Mouse (Mus musculus): Measurements from ENCODE around the gene Sesn3. TPM values are rescaled to one million over a fixed set of nuclear protein-coding genes. Genes with fewer than 3 reads are reported as not detected.
A peak's percentile ranks its signal among the peaks of the same experiment; 100 is the strongest.

Gene Sesn3
- polyA plus RNA-seq, 1 experiment from 2014 or later = 5.6 TPM

- no peaks in the 10 kb centered on the region for H3K4me1 ChIP-seq (replicated peaks; ENCODE audit: control insufficient read depth, insufficient read depth, low read length)
- H3K9ac ChIP-seq (ENCODE audit: low read depth, low read length) = no peak overlapping the region
- no peak overlapping the region for H3K4me2 ChIP-seq (replicated peaks; ENCODE audit: low read depth)
- H3K27ac ChIP-seq (ENCODE audit: low read depth, low read length) = no peak overlapping the region
- no peaks in the 10 kb centered on the region for H3K27me3 ChIP-seq (replicated peaks; ENCODE audit: control insufficient read depth, insufficient read depth, low read length)
- WGBS = 70% methylated on average over 4 of the region's 4 CpGs
- no peak overlapping the region for H3K4me3 ChIP-seq (ENCODE audit: low read depth, low read length)
- no peaks in the 10 kb centered on the region for H3K9me3 ChIP-seq (ENCODE audit: control insufficient read depth)
- no peak for ATAC-seq
- no peak for TF ChIP-seq CTCF (IDR thresholded peaks at IDR 0.05; ENCODE audit: low read depth)
- no peaks in the 10 kb centered on the region for H3K36me3 ChIP-seq (ENCODE audit: control insufficient read depth, insufficient read depth)
Observed at GRCm38 (mm10) chr9:14262568-14262972, 12.3 kb upstream of the Sesn3 start.

- no peak for ATAC-seq
- Histone ChIP-seq H3K4me1 (replicated peaks; ENCODE audit: control insufficient read depth, insufficient read depth, low read length) (no peaks in the 10 kb centered on the region), H3K4me3 (ENCODE audit: low read depth, low read length) (no peak overlapping the region), H3K27me3 (replicated peaks; ENCODE audit: control insufficient read depth, insufficient read depth, low read length) (no peaks in the 10 kb centered on the region), H3K4me2 (replicated peaks; ENCODE audit: low read depth) (no peak overlapping the region), H3K9me3 (ENCODE audit: control insufficient read depth) (no peaks in the 10 kb centered on the region), H3K9ac (ENCODE audit: low read depth, low read length) (no peak overlapping the region), H3K27ac (ENCODE audit: low read depth, low read length) (no peak overlapping the region), H3K36me3 (ENCODE audit: control insufficient read depth, insufficient read depth) (no peaks in the 10 kb centered on the region)
- TF ChIP-seq CTCF (IDR thresholded peaks at IDR 0.05; ENCODE audit: low read depth) = no peak
- 19% methylated on average over 2 of the region's 2 CpGs for WGBS
Observed at GRCm38 (mm10) chr9:14266470-14266869, 8.4 kb upstream of the Sesn3 start.

GRCm38 (mm10) chr9:14268578-14268977 is 6.3 kb upstream of the Sesn3 start:
- H3K27me3 ChIP-seq (replicated peaks; ENCODE audit: control insufficient read depth, insufficient read depth, low read length) = no peaks in the 10 kb centered on the region
- no peak for TF ChIP-seq CTCF (IDR thresholded peaks at IDR 0.05; ENCODE audit: low read depth)
- no peak overlapping the region for H3K4me2 ChIP-seq (replicated peaks; ENCODE audit: low read depth)
- H3K27ac ChIP-seq (ENCODE audit: low read depth, low read length) = no peak overlapping the region
- WGBS = 72% methylated on average over 2 of the region's 2 CpGs
- H3K4me1 ChIP-seq (replicated peaks; ENCODE audit: control insufficient read depth, insufficient read depth, low read length) = no peaks in the 10 kb centered on the region
- H3K9me3 ChIP-seq (ENCODE audit: control insufficient read depth) = no peaks in the 10 kb centered on the region
- H3K36me3 ChIP-seq (ENCODE audit: control insufficient read depth, insufficient read depth) = no peaks in the 10 kb centered on the region
- H3K9ac ChIP-seq (ENCODE audit: low read depth, low read length) = no peak overlapping the region
- H3K4me3 ChIP-seq (ENCODE audit: low read depth, low read length) = no peak overlapping the region
- ATAC-seq = no peak

GRCm38 (mm10) chr9:14272921-14273320 is 1.9 kb upstream of the Sesn3 start:
- Histone ChIP-seq H3K9ac (ENCODE audit: low read depth, low read length) (no peak overlapping the region), H3K27ac (ENCODE audit: low read depth, low read length) (no peak overlapping the region), H3K4me2 (replicated peaks; ENCODE audit: low read depth) (no peak overlapping the region), H3K36me3 (ENCODE audit: control insufficient read depth, insufficient read depth) (no peaks in the 10 kb centered on the region), H3K27me3 (replicated peaks; ENCODE audit: control insufficient read depth, insufficient read depth, low read length) (no peaks in the 10 kb centered on the region), H3K4me1 (replicated peaks; ENCODE audit: control insufficient read depth, insufficient read depth, low read length) (no peaks in the 10 kb centered on the region), H3K4me3 (ENCODE audit: low read depth, low read length) (no peak overlapping the region), H3K9me3 (ENCODE audit: control insufficient read depth) (no peaks in the 10 kb centered on the region)
- whole genome bisulfite sequencing = 44% methylated on average over 1 of the region's 1 CpGs
- ATAC-seq = no peak
- TF ChIP-seq CTCF (IDR thresholded peaks at IDR 0.05; ENCODE audit: low read depth) = no peak

- Histone ChIP-seq H3K4me3 (ENCODE audit: low read depth, low read length) (peak overlapping the region; percentile 92; the same call in 1 of the 2 replicates), H3K9ac (ENCODE audit: low read depth, low read length) (peak overlapping the region; percentile 47; the same call in 1 of the 2 replicates), H3K9me3 (ENCODE audit: control insufficient read depth) (no peaks in the 10 kb centered on the region), H3K36me3 (ENCODE audit: control insufficient read depth, insufficient read depth) (no peaks in the 10 kb centered on the region), H3K27me3 (replicated peaks; ENCODE audit: control insufficient read depth, insufficient read depth, low read length) (no peaks in the 10 kb centered on the region), H3K4me1 (replicated peaks; ENCODE audit: control insufficient read depth, insufficient read depth, low read length) (no peaks in the 10 kb centered on the region), H3K4me2 (replicated peaks; ENCODE audit: low read depth) (peak overlapping the region; percentile 94), H3K27ac (ENCODE audit: low read depth, low read length) (peak overlapping the region; percentile 90; the same call in 1 of the 2 replicates)
- WGBS = 39% methylated on average over 5 of the region's 5 CpGs
- no peak for ATAC-seq
- TF ChIP-seq CTCF (IDR thresholded peaks at IDR 0.05; ENCODE audit: low read depth) = no peak
Observed at GRCm38 (mm10) chr9:14274586-14274985, 281 bp upstream of the Sesn3 start.

- TF ChIP-seq CTCF (IDR thresholded peaks at IDR 0.05; ENCODE audit: low read depth) = peak; percentile 82
- Histone ChIP-seq H3K27me3 (replicated peaks; ENCODE audit: control insufficient read depth, insufficient read depth, low read length) (no peaks in the 10 kb centered on the region), H3K9me3 (ENCODE audit: control insufficient read depth) (no peaks in the 10 kb centered on the region), H3K27ac (ENCODE audit: low read depth, low read length) (peak overlapping the region; percentile 92), H3K4me2 (replicated peaks; ENCODE audit: low read depth) (peak overlapping the region; percentile 94), H3K4me1 (replicated peaks; ENCODE audit: control insufficient read depth, insufficient read depth, low read length) (no peaks in the 10 kb centered on the region), H3K9ac (ENCODE audit: low read depth, low read length) (peak overlapping the region; percentile 86), H3K36me3 (ENCODE audit: control insufficient read depth, insufficient read depth) (no peaks in the 10 kb centered on the region), H3K4me3 (ENCODE audit: low read depth, low read length) (peak overlapping the region; percentile 92)
- WGBS = under 1% methylated on average over 51 of the region's 54 CpGs
- ATAC-seq = peak; percentile 99
Observed at GRCm38 (mm10) chr9:14275792-14276480, 1.1 kb downstream of the Sesn3 start.

Measured in intestine, postnatal 0 days (tissue).